Mouse (Mus musculus) skeletal muscle tissue, adult 2 months (tissue): ENCODE data around the gene Car11.
A peak's percentile ranks its signal among the peaks of the same experiment; 100 is the strongest.

Source experiments
- DNase-seq: peaks from one replicate; pipeline ENCODE4 v3.0.0-alpha.2; 2012; ENCODE audit warnings: low read depth, low spot score

Gene Car11

GRCm38 (mm10) chr7:45710477-45711191 is 11.0 kb downstream of the Car11 start:
- peak; percentile 59 for DNase-seq

GRCm38 (mm10) chr7:45711316-45712021 is 11.8 kb downstream of the Car11 start:
- peak; percentile 63 for DNase-seq

- peak; percentile 78 for DNase-seq
Observed at GRCm38 (mm10) chr7:45712022-45712757, 12.5 kb downstream of the Car11 start.

GRCm38 (mm10) chr7:45713396-45713795 is 13.8 kb downstream of the Car11 start:
- no peak for DNase-seq

- DNase-seq: no peak
Observed at GRCm38 (mm10) chr7:45713881-45714520, 14.4 kb downstream of the Car11 start.

DNA sequence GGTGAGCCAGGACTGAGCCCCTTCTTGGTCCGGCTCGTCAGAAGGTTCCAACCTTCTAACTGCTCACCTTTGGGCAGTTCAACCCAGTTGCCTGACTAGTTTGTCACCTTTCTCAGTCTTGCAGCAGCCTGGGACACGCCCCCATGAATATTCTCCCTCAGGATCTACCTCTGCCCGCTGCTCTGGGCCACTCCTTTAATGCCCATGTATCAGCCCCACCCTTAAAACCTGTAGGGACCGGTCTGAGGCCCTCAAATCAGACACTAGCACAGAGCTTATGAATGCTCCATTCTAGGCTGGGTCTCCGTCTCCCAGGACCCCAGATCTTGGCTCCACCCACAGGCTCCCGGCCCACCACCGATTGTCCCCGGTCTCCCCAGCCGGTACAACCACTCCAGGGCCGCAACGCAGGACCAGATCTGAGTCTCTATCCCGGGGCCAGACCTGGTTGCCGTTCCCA is 15.0 kb downstream of the Car11 start:
- no peak for DNase-seq

- DNase-seq: peak; percentile 96
Observed at GRCm38 (mm10) chr7:45715090-45715708, 15.6 kb downstream of the Car11 start, which contains the start of gene Rpl18. TSS of gene Rpl18 (plus strand) at chr7:45715457.

DNA sequence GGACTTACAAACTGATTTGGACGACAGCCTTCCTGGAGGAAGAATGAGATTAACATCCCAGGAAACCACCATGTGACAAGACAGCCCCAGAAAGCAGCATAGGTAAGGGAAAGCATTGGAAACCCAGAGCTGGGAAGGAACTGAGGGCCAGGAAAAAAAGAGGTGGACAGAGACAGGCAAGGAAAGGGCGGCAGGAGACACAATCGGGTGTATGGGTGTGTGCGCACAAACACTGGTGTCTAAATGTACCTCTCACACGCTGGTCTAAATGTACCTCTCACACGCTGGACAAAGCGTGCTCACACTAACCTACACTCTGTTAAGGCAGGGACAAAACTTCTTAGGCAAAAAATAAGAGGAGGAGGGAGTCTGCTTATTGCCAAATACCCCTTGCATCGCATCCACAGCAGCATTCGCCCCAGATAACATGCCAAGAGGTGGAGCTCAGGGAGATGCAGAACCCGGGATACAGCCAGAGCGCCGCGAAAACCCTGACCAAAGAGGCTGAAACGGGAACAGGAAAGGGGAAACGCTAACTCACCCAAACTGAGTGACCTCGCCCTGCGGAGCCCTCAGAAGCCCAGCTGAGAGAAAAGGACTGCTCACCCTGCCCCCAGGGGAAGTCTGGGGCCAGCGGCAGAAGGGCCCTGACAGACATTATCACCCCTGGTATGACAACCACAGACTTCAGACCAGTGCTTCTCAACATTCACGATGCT is 16.3 kb downstream of the Car11 start:
- DNase-seq: no peak

GRCm38 (mm10) chr7:45716460-45716857 is 16.8 kb downstream of the Car11 start:
- DNase-seq: no peak

- no peak for DNase-seq
Observed at GRCm38 (mm10) chr7:45716952-45717917, 17.6 kb downstream of the Car11 start.

- peak; percentile 99 for DNase-seq
Observed at GRCm38 (mm10) chr7:45717918-45718297, 18.3 kb downstream of the Car11 start, which contains the start of gene Sphk2. TSS of gene Sphk2 (minus strand) at chr7:45718002.

GRCm38 (mm10) chr7:45718331-45718730 is 18.7 kb downstream of the Car11 start:
- DNase-seq: no peak

DNA sequence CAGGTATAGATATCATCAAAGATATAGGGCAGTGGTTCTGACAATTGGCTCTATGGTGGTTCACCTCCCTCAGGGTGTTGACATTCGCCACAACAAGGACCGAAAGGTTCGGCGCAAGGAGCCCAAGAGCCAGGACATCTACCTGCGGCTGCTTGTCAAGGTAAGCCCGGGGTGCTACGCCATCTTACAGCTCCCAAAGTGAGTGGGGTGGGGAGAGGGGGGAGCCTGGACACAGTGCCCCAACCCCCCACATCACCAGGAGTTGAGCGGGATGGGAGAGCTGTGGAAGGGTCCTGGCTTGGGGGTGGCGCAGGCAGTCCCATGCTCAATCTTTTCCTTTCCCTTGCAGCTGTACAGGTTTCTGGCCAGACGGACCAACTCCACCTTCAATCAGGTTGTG is 19.5 kb downstream of the Car11 start:
- DNase-seq: no peak

- DNase-seq: no peak
Observed at GRCm38 (mm10) chr7:45719738-45720412, 20.2 kb downstream of the Car11 start.

DNA sequence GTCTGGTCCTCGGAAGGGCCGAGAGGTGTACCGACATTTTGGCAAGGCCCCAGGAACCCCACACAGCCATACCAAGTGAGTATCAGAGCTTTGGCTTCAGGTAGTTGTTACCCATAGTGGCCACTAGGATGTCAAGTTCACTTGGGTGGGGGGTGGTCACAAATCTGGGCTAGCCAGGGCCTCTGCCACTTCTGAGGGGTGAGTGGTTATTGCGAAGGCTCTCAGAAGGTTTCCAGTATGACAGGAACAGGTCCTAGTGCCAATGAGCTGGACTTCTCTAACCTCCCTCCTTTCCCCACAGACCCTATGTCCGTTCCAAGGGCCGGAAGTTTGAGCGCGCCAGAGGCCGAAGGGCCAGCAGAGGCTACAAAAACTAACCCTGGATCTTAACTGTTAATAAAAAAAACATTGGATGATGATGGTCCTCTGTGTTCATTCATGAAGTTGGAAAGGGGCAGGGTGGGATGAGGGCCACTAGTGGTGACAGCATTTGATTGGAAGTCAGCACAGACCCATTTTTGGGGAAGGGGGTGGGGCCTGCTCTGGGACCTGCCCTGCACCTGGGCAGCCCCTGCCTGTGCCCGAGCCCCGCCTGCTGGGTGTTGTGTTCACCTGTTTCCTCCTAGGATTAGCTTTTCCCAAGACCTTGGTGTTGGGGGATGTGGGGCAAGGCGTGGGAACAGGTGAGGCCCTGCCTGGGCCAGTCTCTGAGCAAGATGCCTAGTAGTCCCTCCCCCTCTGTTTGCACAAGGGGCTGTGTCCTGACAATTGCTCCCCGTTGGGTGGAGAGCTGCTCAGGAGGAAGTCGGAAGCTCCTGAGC is 21.0 kb downstream of the Car11 start, which contains the start of gene Fam83e:
TSS of gene Fam83e (plus strand) at position 800 of the 821 bp plus-strand sequence.
- no peak for DNase-seq

GRCm38 (mm10) chr7:45721234-45721571 is 21.6 kb downstream of the Car11 start:
- DNase-seq: no peak

DNA sequence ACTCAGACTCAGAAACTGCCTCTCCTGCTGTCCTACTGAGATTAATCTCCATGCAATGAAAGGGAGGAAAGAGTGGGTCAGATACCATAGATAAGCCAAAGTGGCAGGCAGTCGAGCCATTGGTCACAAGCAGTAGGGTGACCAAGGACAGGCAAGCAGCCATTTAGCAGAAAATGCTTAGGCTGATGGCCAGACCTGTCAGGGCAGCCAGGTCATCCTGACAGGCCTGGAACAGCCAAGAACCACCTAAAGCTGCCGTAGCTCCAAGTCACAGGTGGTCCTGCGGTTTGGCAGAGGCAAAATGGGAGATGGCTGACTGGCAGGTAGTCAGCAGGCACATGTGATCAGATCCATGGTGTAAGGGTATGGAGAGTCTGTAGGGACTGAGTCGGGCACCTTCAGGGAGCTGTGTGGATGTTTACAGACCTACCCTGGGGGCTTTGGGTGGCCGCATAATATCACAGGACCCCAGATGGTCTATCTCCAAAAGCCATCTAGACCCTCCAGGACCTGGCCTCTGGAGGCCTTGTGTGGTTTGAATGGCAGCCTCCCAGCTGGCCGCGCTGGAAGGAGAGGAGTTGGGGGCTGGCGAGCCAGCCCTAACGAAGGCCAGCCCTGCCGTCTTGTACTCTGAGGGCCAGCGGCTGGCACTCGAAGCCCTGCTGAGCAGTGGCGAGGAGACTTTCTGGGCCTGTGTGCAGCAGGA is 22.2 kb downstream of the Car11 start:
- DNase-seq: no peak
